Mouse (Mus musculus) adrenal gland (tissue): ENCODE results near the gene Lcmt1.

Experiments used
- intact Hi-C: fragments of 180-260 bp; cut with DNase I; formaldehyde crosslinking; loops from one replicate; pipeline ENCODE4 v1.15.1; 2025

Gene Lcmt1

DNA sequence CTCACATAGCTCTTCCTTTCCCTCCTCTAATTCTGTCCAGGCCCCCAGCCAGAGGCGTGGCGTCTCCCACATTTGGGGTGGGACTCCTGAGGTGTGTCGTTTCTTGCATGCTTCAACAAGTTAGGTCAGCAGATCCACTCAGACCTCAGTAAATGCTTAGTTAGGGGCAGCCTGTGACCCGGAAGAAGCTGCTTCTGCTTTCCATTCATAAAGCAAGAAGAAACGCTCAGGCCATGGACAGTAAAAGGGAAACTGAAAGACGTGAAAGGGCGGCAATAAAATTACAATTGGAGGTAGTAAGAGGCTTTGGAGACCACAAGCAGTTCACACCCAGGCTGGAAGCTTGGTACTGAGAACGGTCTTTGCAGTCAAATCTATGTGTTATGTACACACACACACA, 27.8 kb downstream of the Lcmt1 start:
- intact Hi-C loops, result loop anchor here (5.0 kb wide), 1 partner anchor 190 kb away; no protein-coding TSS in a partner anchor

GRCm38 (mm10) chr7:123397931-123398330, 28.3 kb downstream of the Lcmt1 start:
- intact Hi-C loops, result loop anchor here (5.0 kb wide), 1 partner anchor 191 kb away; no protein-coding TSS in a partner anchor

DNA sequence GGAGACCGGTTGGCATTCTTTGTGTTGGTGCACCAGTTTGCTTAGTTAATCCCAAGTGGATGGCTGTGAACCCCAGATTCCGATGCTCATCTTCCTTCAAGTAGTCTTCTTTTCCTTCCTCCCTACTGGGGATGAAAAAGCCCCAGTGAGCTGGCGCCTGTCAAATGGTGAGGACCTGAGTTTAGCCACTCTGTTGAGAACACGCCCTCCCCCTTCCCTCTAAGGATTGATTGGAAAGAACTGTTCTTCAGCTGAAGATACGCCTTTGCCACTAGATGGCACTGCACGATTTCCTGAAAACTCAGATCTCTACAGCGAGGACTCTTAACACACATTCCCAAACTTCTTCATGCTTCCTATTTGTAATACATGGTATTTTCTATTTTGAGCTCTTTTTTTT, 29.2 kb downstream of the Lcmt1 start:
- intact Hi-C loops, result loop anchor here (1.0 to 5.0 kb wide), 2 partner anchors 66 to 192 kb away; no protein-coding TSS in a partner anchor

DNA sequence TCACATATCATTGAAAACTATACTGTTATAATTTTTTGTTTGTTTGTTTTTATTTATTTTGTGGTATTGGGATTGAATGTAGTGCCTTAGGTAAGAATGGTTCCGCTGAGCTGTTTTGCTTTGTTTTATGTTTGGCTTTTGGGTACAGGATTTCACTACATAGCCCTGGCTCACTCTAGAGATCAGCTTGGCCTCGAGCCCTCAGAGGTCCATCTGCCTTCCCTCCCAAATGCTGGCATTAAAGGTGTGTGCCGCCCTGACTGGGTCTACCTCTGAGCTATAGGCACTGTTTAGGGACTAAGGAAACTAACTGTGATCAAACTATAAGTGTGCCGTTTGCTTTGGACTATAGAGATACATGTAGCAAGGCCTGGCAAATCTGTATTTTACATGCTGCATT, 29.7 kb downstream of the Lcmt1 start:
- intact Hi-C loops, result loop anchor here (1.0 to 5.0 kb wide), 2 partner anchors 66 to 192 kb away; no protein-coding TSS in a partner anchor

- intact Hi-C loops, result no loop called here
These were observed 31.5 kb downstream of the Lcmt1 start for GRCm38 (mm10) chr7:123401121-123401520.

- intact Hi-C loops, result no loop called here
These were observed 34.6 kb downstream of the Lcmt1 start for GRCm38 (mm10) chr7:123404198-123404597.

GRCm38 (mm10) chr7:123405619-123406018, 36.0 kb downstream of the Lcmt1 start:
- intact Hi-C loops, result no loop called here

DNA sequence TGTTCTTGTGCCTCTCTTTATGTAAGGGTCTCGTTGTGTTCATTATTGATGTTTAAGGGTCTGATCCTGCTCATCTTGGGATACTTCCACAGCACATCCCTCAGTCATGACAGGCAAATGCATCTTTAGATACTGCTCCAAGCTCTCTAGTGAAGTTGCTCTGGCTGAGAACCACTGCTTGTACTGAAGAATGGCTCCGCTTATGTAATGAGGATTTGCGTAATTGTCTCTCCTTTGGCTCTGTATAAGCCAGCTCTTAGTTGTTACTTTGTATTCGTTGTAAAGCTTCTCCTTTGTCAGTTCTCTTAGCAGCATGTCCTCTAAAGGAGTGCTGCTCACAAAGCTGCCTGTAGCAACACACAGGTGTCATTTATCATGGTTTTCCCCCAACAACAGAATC, 37.4 kb downstream of the Lcmt1 start:
- intact Hi-C loops, result no loop called here

GRCm38 (mm10) chr7:123410502-123410901, 40.9 kb downstream of the Lcmt1 start:
- intact Hi-C loops, result no loop called here

GRCm38 (mm10) chr7:123411109-123411508, 41.5 kb downstream of the Lcmt1 start:
- intact Hi-C loops, result no loop called here

DNA sequence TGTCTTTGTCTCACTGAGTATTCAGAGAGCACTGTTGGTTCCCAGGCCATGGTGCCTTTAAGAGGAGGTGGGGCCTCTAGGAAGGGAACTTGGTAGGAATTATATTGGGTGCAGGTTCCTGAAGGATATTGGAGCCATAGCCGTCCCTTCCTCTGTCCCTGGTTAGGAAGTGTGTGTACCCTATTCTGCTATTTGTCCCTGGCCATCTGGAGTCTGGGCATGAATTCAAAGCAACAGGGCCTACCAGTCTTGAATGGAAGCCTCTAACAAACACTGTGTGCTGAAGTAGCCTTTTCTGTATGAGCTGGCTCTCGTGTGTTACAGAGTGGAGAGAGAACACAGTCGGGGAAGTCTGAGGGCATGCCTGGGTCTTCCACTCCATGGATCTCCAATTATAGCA, 42.6 kb downstream of the Lcmt1 start:
- intact Hi-C loops, result no loop called here

- intact Hi-C loops, result no loop called here
These were observed 47.2 kb downstream of the Lcmt1 start for GRCm38 (mm10) chr7:123416803-123417202.

GRCm38 (mm10) chr7:123417661-123418060, 48.1 kb downstream of the Lcmt1 start:
- intact Hi-C loops, result no loop called here

- intact Hi-C loops, result no loop called here
These were observed 50.4 kb downstream of the Lcmt1 start for GRCm38 (mm10) chr7:123419984-123420383.

DNA sequence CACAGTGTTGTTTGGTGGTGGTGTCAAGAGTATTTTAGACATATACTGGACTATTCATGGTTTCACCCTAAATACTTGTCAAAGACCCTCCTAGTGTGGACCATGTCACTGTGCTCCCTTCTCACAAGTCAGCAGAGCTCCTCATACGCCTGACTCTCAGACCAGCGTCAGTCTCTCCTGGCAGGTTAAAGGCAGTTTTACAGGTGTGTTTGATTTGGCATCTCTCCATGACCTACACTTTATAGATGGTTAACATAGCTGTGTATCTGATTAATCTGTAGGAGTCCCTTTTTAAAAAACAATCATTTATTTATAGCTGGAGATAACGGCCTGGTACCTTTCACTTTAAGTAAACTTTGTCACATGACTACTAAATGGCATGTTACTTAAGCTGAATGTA, 52.4 kb downstream of the Lcmt1 start:
- intact Hi-C loops, result no loop called here

DNA sequence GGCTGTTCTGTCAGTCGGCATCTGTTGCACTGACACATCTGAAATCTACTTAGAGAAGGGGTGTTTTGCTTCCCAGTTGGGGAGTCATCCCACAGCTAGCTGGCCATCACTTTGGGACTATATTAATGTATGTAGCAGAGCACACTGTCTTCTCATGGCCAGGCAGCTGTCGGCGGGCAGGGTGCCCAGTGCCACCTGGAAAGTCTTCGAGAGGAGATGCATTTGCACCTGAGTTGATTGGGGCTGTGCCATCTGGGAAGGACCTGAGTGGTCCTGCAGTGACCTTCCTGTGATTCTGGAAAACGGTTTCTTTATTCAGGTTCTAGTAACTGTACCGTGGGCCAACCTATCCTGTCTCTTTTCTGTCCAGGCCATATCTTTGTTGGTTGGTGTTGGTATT, 54.7 kb downstream of the Lcmt1 start:
- intact Hi-C loops, result no loop called here

- intact Hi-C loops, result no loop called here
These were observed 55.7 kb downstream of the Lcmt1 start for GRCm38 (mm10) chr7:123425134-123425757.

DNA sequence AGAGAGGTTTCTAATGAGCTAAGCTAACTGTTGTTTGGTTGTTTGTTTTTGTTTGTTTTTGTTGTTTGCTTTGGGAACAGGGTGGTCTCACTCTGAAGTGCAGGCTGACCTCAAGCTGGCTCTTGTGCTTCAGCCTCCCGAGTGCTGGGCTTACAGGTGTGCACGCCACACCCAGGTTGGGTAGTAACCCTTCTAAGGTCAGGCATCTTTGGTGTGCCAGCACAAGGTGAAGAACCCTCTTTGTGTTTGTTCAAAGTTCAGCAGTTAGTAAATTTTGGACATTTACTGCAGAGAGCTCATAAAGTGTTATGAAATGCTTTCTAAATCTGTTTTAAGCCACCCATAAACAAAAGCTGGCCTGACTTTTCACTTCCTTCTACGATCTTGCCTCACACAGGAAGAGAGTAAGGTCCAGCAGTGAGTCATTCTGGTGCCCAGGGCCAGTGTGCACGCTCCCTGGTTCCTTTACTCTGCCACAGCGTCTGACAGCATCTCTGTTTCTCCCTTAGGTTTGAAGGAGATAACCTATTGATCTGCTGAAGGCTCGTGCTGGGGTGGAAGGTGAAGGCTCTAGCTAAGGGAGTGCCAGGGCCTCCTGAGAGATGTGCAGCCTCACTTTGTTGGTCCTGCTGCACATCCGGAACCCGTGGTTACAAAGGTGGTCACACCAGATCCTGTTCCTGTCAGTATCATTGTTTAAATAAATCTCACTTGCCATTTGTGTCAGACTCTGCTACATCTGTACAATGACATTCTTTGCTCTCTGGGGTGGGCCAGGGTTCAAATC, 60.2 kb downstream of the Lcmt1 start:
- intact Hi-C loops, result no loop called here

- intact Hi-C loops, result no loop called here
These were observed 60.8 kb downstream of the Lcmt1 start for GRCm38 (mm10) chr7:123430411-123430705.

DNA sequence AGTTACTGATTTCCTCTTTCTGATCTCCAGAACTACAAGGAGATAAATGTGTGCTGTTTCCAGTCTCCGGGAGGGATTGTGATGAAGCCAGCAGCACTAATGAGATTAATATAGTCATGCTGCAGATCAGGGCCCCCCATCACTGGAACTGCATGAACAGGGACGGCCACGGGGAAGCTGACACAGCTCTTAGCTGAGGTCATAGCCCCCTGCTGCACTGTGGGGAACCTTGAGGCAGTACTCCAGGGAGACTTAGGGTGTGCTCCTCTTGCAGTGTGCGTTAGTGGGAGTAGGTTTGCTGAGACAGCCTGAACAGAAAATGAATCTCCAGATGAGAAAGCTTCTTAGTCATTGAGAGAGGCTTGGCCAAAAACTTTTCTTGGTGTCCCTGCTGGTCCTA, 61.6 kb downstream of the Lcmt1 start:
- intact Hi-C loops, result no loop called here

- intact Hi-C loops, result no loop called here
These were observed 72.5 kb downstream of the Lcmt1 start for GRCm38 (mm10) chr7:123442079-123442478.

GRCm38 (mm10) chr7:123448794-123449193, 79.2 kb downstream of the Lcmt1 start:
- intact Hi-C loops, result no loop called here

DNA sequence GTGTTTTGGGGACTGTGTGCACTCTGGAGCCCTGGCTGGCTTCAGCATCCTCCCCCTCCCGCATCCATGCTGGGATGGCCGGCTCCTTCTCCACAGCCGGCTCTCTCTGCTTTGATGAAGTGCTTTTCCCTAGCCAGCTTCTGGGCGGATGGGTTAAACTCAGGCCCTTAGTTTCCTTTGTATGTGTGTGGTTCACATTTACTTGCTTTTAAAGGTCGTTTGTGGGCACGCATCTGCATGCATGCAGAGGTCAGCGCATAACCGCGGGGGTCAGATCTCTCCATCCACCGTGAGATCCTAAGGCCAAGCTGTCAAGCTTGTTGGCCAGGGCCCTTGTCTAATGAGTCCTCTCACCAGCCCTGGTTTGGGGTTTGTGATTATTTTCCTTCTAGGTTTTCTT, 80.1 kb downstream of the Lcmt1 start:
- intact Hi-C loops, result no loop called here
